Mouse (Mus musculus) adrenal gland (tissue): Measurements from ENCODE around the gene Hist1h3e.
"Not testable (repeated sequence)": the region's sequence is repeated elsewhere in the genome, so short reads cannot be mapped to it uniquely, and the experiment has no call there.

Experiments used
- intact Hi-C: fragments of 180-260 bp; cut with DNase I; formaldehyde crosslinking; loops from one replicate; pipeline ENCODE4 v1.15.1; 2025
- long read RNA-seq, 2 experiments: library from polyadenylated mRNA; unstranded; transcript quantifications; one replicate each; pipeline ENCODE4 v2.0.0; 2020; ENCODE audit warnings: borderline replicate concordance in 1 of 2; ENCODE audit not compliant: insufficient replicate concordance in 1 of 2

Gene Hist1h3e
- long read RNA-seq, experiment 1 = 0 reads
- long read RNA-seq, experiment 2, partial matches to known transcripts = 0 of 1 reads
- long read RNA-seq, experiment 2, other reads (novel, unspliced or antisense) = 0 of 1 reads

GRCm38 (mm10) chr13:23561883-23562659, at the start of gene Hist1h3e:
TSS of gene Hist1h3e (minus strand) at chr13:23562369.
- intact Hi-C loops = not testable (repeated sequence)

DNA sequence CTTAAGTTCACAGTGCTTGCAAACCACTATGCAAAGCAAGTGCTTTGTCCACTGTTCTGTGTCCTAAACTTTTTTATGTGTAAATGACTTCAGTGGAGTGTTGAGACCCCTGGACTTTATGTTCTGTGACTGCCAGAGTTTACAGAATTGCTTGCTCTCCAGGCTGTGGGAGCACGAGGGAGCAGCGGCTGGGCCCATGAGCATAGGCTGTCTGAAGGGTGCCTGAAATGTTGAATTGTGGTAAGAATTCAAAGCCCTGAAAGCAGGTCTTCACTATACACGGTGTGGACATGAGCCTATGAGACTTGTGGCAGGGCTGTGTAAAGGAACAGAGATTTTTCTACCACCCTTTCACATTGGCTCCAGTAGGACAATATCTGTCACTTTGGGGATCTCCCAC, 49.5 kb upstream of the Hist1h3e start:
- intact Hi-C loops = no loop called here

DNA sequence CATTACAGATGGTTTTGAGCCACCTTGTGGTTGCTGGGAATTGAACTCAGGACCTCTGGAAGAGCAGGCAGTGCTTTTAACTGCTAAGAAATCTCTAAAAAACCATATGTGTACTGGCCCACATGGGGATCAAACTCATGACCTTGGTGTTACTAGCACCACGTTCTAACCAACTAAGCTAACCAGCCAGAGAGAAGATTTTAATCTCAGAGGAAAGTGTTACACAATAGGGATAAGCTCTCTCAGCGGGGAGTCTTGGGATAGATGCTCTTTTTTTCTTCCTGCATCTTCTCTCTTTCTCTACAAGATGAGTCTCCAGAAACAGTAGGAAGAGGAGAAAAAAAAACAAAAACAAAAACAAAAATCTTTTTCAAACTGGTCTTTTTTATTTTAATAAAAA, 48.2 kb upstream of the Hist1h3e start:
- intact Hi-C loops = no loop called here

- intact Hi-C loops = no loop called here
Observed at GRCm38 (mm10) chr13:23609844-23610243, 47.7 kb upstream of the Hist1h3e start.

DNA sequence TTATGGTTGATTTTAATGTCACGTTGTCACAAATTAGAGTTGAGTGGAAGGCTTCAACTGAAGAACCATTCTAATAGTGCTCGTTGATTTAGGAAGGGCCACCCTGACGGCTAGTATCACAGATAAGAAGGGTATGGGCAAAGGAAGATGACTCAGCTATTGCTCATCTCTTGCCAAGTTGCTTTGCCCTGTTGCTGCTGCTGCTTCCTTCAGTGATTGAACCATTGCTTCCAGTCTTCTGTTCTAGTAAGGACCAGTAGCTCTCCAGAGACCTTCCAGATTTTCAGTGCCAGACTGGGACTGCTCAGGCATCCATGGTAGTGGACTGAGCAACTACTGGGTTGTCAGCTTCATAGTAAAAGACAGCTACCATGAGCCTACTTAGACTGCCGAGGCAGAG, 47.0 kb upstream of the Hist1h3e start:
- intact Hi-C loops = no loop called here

- intact Hi-C loops = no loop called here
Observed at GRCm38 (mm10) chr13:23605052-23605451, 42.9 kb upstream of the Hist1h3e start.

DNA sequence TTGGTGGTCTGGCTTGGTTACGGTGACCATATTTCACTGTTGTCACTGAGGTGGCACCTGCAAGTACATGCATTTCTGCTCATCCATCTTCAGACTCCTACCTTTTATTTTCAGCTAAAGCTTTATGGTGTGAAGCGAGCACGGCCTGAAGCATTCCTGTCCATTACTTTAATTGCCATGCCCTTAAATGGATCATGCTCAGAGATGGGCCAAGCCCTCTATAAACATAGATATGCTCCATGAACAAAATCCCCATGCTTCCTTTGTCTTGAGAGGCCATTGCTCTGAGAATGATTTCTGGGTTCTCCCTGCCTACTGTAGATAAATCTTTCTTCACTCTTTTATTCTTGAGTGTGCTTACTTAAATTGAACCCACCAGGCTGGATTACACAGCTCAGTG, 42.3 kb upstream of the Hist1h3e start:
- intact Hi-C loops = no loop called here

- intact Hi-C loops = no loop called here
Observed at GRCm38 (mm10) chr13:23603182-23603699, 41.1 kb upstream of the Hist1h3e start.

DNA sequence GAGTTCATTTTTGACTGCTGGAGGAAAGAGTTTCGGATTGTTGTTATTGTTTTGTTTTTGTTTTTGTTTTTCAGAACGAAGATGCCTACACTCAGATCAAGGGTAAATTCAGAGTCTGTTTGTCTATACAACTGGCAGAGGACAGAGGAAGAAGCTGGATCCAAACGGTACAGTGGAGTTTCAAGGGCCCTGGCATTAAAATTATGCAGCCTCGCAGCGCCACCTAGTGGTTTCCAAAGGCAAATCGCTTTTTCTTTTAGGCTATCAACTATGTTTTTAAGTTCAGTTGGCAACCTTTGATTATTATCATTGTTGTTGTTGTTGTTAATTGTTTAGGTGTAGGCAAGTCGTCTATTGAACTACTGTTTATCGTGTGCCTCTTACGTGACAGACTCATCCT, 35.8 kb upstream of the Hist1h3e start:
- intact Hi-C loops = loop anchor here (10.0 kb wide), 1 partner anchor 173 kb away; the partner anchor contains the start of gene Abt1

DNA sequence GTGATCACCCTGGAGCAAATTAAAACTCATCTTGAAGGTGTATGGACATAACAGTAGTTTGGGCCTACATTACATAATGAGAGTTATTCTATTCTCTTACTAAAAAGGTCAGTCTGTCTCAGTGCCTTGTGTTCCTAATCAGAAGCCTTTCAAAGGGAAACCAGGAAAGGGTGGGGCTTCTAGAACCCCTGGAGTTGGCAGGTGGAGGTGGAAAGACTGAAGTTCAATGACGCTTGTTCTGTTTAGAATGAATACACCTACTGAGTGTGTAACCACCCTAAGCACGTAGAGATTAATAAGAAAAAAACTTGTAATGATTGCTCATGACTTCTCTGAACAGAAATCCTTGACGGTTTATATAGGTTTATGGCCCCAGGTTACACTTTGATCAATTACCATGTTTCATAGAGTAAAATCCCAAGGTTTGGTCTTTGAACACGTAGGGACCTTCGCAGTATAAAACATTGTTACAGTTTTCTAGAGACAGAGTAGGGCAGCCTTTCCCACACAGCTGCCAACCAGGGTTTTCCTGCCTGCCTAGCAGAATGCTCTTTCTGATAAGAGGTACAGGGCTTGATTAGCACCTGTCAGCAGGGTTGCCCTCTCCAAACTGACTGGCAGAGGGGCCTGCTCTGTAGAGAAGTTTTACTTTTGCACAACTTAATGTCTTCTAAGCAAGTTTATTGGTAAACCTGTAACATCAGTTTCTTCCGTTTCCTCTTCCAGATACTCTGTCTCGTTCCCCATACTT, 33.6 kb upstream of the Hist1h3e start:
- intact Hi-C loops = loop anchor here (10.0 kb wide), 1 partner anchor 171 kb away; the partner anchor contains the start of gene Abt1

DNA sequence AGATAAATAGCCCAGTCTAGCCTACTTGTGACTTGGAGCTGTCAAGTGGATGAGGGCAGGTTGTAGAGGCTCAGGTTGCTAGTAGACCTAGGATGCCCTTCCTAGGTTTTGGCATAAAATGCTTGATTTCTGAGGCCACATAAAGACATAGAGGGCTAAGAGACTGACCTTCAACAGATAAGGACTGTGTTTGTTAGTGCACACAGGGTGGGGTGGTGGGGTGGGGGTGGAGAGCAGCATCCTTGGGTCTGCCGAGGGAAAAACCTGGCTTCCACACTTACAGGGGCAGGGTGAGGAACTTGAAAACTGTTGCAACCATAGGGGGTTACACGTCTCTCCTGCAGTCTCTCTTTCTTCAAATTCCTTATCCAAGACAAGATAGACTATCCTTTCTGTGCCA, 33.0 kb upstream of the Hist1h3e start:
- intact Hi-C loops = loop anchor here (10.0 kb wide), 1 partner anchor 170 kb away; the partner anchor contains the start of gene Abt1

DNA sequence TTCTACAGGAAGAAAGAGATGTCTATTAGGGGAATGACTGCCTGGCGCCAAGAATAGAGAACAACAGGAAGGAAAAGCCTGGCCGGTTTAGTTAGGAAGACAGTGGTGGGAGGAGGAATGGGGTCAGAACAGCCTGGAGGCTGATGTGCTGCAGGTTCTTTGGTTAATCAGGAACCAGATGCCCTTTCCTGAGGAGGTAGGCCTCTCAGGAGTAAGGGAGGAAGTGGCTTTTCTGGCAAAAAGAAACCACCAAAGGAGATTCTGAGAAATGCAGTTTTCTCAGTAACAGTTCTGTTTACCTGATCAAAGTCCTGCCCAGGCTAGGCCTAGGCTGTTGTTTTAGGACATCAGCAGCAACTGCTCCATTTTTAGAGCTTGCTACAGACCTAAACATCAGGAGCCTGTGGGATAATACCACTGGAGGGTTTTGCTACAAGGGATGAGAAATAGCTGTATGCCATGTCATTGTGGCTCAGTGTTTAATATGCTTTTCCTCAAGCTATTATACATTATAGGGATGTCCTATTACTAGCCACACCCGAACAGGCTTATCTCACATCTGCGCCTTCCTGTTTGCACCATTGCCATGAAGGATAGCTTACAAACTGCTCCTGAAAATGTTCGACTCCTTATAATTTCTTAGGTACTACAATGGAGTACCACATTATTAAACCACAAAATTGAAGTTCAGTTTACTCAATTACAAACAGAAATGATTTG, 31.0 kb upstream of the Hist1h3e start:
- intact Hi-C loops = loop anchor here (10.0 kb wide), 1 partner anchor 168 kb away; the partner anchor contains the start of gene Abt1

GRCm38 (mm10) chr13:23592614-23593013, 30.4 kb upstream of the Hist1h3e start:
- intact Hi-C loops = loop anchor here (10.0 kb wide), 1 partner anchor 168 kb away; the partner anchor contains the start of gene Abt1

- intact Hi-C loops = loop anchor here (10.0 kb wide), 1 partner anchor 167 kb away; the partner anchor contains the start of gene Abt1
Observed at GRCm38 (mm10) chr13:23591886-23592285, 29.7 kb upstream of the Hist1h3e start.

DNA sequence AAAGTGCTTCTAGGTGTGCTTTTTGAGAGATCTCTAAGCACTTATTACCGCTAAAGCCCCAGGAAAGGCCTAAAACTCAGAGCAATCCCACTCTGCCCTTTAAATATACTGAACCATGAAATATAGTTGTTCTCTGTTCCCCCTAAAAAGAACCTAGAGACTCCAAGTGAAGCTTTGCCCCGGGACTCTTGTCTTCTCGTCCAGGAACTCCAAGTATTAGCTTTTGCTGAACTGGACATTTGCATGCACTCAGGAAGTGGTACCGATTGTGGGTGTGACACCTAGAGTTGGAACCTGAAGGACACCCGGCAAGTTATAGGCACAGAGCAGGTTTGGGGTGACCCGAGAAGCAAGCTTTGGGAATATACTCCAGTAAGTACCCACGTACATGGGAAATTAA, 29.0 kb upstream of the Hist1h3e start:
- intact Hi-C loops = loop anchor here (10.0 kb wide), 1 partner anchor 166 kb away; the partner anchor contains the start of gene Abt1

- intact Hi-C loops = no loop called here
Observed at GRCm38 (mm10) chr13:23586940-23587225, 24.7 kb upstream of the Hist1h3e start.

GRCm38 (mm10) chr13:23586099-23586939, 24.1 kb upstream of the Hist1h3e start:
- intact Hi-C loops = no loop called here

- intact Hi-C loops = not testable (repeated sequence)
Observed at GRCm38 (mm10) chr13:23585442-23586098, 23.4 kb upstream of the Hist1h3e start.

- intact Hi-C loops = no loop called here
Observed at GRCm38 (mm10) chr13:23585029-23585441, 22.9 kb upstream of the Hist1h3e start.
